Mouse (Mus musculus) 416B (cell line): Measurements from ENCODE around the gene Cnksr1.

ENCODE experiments used
- DNase-seq: peaks from one replicate; pipeline ENCODE4 v3.0.0; 2011; ENCODE audit warnings: low read depth

Cnksr1 gene

GRCm38 (mm10) chr4:134252911-134253721, 14.9 kb upstream of the Cnksr1 start:
- DNase-seq: no peak

- DNase-seq: no peak
Observed at GRCm38 (mm10) chr4:134252131-134252910, 14.1 kb upstream of the Cnksr1 start.

GRCm38 (mm10) chr4:134251241-134252130, 13.3 kb upstream of the Cnksr1 start:
- no peak for DNase-seq

GRCm38 (mm10) chr4:134250930-134251240, 12.7 kb upstream of the Cnksr1 start:
- DNase-seq: no peak

- no peak for DNase-seq
Observed at GRCm38 (mm10) chr4:134250116-134250929, 12.1 kb upstream of the Cnksr1 start.

- DNase-seq: peak; percentile 40
Observed at GRCm38 (mm10) chr4:134249651-134250050, 11.5 kb upstream of the Cnksr1 start.

GRCm38 (mm10) chr4:134246719-134247258, 8.6 kb upstream of the Cnksr1 start, which contains the start of gene Gm30191:
Gene Gm30191 (plus strand): TSS chr4:134246935.
- DNase-seq: no peak

- DNase-seq: no peak
Observed at GRCm38 (mm10) chr4:134246256-134246655, 8.1 kb upstream of the Cnksr1 start.

GRCm38 (mm10) chr4:134245148-134245843, 7.1 kb upstream of the Cnksr1 start, which contains the start of gene Zfp593:
Gene Zfp593 (minus strand): TSS chr4:134245592.
- DNase-seq: peak; percentile 92

- no peak for DNase-seq
Observed at GRCm38 (mm10) chr4:134243516-134244250, 5.5 kb upstream of the Cnksr1 start, which contains the start of gene E130218I03Rik. Gene E130218I03Rik (plus strand): TSS chr4:134243662.

GRCm38 (mm10) chr4:134238686-134239085, 487 bp upstream of the Cnksr1 start:
- no peak for DNase-seq

- DNase-seq: no peak
Observed at GRCm38 (mm10) chr4:134237582-134238278, 469 bp downstream of the Cnksr1 start.

GRCm38 (mm10) chr4:134234876-134235275, 3.3 kb downstream of the Cnksr1 start:
- no peak for DNase-seq

- no peak for DNase-seq
Observed at GRCm38 (mm10) chr4:134230431-134230830, 7.8 kb downstream of the Cnksr1 start.

- peak; percentile 25 for DNase-seq
Observed at GRCm38 (mm10) chr4:134227194-134227593, 11.0 kb downstream of the Cnksr1 start, which contains the start of gene Catsper4. Gene Catsper4 (minus strand): TSS chr4:134227383.

- DNase-seq: no peak
Observed at GRCm38 (mm10) chr4:134222793-134223600, 15.2 kb downstream of the Cnksr1 start.

- DNase-seq: no peak
Observed at GRCm38 (mm10) chr4:134206488-134207053, 31.6 kb downstream of the Cnksr1 start.
